Mouse (Mus musculus) cerebral cortex, adult 2 months (tissue): ENCODE data around the gene 1700019N19Rik.

Source experiments
- WGBS: fragments of 180-500 bp; shearing (Covaris S2); methylation state at CpG from one replicate; pipeline ENCODE4 v1.1.7; 2018; 5-methylcytosine and 5-hydroxymethylcytosine counted together

The 1700019N19Rik gene

DNA sequence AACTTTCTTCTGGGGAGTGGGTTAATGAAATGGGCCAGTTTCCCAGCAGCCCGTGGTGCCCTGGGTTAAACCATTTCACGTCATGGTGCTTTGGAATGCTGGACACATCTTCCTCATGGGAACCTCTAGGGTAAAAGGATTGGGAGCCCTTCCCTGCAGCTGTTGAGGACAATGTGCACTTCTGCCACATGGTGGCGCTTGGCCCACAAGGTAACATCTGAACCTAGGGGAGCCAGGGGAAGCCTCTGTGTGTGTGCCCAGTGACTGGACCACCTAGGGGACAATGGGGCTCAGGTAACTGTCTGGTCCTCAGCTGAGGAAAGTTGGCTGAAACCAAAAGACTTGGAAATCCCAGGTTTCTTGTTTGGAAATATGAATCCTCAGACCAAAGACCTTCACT lies 12.1 kb upstream of the 1700019N19Rik start:
- WGBS = 9% methylated on average over 3 of the region's 3 CpGs

DNA sequence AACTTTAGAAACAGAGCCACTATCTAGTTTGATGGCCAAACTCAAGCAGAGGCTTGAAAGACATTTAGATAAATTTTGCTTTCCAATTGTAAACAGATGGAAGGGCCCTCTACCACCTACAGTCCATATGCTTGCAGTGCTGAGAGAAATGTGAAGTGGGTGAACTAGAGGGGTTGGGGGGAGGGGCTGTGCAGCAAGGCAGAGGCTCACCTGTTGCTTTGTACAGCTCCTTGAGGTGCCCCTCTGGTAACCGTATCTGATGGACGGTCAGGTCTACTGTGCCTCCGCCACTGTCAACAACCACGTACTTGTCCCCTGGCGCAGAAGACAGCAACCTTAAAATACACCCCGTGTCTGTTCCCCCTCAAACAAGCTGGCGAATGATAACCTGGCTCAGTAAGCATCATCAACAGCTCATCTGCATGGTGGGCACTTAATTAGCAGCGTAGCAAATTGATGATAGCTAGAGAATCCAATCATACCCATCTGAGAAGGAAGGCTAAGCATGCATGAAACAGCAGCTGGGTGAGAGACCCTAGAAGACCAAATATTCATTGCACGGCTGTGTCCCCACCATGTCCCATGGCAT lies 11.0 kb upstream of the 1700019N19Rik start:
- 50% methylated on average over 9 of the region's 9 CpGs for WGBS

DNA sequence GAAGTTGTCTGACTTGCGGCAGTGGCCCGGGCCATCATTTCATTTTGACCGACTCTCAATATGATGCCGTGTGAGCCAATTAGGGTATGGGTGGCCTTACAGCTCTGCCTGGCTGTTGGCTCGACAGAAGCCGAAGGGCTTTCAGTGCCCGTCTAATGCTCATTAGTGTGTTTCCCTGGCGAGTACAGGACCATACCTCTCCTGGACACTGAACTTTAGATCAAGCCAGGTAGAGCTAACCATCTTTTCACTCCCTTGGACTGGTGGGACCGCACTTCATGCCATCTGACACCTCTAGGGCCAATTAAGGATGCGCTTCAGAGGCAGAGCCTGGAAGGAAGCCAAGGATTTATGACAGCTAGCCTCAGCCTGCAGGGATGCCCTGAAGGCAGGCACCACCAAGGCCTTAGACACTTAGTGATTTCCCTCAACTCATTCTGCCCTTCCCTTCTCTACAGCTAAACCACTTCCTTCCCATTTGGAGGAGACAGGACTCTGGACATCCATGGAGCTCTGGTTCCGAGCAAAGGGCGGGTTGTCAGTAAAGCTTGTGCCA lies 931 bp upstream of the 1700019N19Rik start:
- 73% methylated on average over 12 of the region's 12 CpGs for WGBS

DNA sequence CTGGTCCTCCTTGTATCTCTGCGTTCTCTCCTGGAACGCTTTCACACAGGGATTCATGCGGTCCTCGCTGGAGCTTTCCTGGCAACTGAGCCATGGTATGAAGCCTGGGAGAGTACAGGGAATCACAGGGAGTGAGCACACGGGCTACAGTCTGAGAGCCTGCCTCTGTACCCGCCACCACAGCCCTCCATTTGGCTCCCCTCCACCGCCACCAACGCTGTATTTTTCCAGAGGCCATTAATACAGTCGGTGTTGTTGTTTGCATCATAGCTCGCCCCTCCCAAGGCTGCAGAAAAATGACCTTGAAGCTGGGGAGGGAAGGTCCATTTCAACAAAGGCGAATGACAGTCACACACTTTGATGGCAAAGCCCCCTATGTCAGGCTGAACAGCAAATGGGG lies 5.1 kb downstream of the 1700019N19Rik start:
- WGBS = 45% methylated on average over 11 of the region's 11 CpGs

DNA sequence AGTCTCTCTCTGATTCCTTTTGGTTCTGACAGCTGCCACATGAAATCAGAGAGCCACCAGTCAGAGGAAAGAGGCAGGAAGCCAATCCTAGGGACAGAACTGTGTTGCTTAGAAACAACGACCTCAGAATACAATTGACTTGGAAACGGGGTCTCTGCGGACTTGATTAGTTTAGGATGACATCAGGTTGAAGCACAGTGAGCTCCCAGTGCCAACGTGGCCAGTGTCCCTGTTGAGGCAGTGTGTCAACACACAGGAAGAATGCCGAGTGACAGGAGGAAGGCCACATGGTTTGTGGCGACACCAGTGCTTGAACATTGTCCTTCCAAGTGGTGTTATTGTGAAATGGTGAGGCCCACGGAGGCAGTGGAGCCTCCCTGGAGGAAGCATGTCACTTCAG lies 10.3 kb downstream of the 1700019N19Rik start:
- WGBS = 47% methylated on average over 7 of the region's 7 CpGs

DNA sequence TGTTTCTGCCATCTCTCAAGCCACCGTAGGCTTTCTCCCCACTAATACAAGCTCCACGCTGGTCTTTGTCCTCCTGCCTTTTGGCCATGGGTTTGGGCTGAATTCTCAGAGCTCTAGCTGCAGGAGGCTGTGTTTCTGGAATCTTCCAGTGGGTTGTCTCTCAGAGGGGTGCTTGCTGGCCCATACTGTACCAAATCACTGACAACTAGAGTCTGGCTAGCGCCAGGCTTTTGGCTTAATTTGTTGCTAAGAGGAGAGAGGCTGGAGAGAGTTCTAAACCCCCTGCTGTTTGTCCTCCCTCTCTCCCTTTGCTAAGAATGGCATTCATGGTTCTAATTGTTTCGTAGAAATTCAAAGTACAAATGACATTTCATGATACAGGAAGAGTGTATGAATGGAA lies 12.7 kb downstream of the 1700019N19Rik start:
- 69% methylated on average over 4 of the region's 4 CpGs for WGBS

DNA sequence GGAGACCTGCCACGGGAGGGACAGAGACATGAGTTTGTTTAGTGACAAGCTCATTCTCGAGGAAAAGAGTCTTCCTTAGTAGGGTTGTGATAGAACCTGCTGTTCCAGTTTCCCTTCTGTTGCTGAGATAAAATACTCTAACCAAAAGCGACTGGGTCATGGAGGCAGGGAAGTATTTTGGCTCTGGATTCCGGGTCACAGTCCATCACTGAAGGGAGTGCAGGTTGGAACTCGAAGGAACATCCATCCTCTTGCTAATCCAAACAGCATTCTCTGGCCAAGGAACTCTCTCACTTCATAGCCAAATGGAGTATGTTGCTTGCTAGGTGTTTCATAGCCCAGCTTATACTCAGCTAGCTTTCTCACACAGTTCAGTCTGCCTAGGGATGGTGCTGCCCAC lies 17.8 kb downstream of the 1700019N19Rik start:
- WGBS = 69% methylated on average over 5 of the region's 5 CpGs

DNA sequence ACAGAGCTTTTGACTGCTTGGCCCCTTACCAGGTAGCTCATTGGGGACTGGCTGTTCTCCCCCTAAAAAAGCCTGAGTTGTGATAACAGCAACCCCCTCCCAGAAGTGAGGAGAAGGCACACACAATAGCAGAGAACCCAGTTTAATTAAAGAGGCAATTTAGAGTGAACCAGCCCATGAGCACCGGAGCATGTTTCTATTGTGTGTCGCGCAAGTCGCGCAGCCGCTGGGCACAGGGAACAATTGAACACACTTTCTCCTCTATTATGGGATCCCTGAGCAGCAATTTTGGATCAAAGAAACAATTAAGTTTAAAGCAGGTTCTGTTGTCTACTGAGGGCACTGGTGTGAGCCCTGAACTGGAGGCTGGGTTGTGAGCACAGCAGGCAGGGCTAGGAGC lies 26.9 kb downstream of the 1700019N19Rik start:
- 74% methylated on average over 6 of the region's 6 CpGs for WGBS

DNA sequence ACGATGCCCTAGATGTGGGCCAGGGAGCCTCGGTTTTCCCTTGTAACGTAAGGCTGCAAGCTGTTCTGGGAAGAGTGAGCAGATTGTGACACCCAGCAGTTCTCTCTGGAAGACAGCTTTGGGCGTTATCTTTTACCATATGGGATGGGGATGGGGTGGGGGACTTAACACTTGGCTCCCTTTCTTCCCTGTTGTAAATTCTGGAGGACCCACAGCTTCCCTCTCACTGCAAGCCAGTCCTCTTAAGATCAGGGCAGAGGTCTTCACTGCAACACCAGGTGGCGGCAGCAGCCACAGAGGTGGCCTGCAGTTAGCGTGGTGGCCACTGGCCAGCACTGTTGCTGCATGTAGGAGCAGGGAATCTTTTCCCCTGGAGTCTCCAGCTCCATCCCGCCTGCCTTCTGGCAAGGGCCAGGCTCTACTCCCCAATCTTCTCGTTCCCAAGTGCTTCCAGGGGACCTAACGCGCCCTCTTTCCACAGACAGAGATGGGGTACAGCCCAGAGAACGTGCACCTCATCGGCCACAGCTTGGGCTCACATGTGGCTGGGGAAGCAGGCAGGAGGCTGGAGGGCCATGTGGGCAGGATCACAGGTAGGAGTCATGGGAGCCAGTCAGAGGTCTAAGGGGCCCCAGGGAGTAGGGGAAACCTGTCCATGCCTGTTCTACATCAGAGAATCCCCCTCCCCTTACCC lies 31.3 kb downstream of the 1700019N19Rik start:
- 14% methylated on average over 12 of the region's 12 CpGs for WGBS

DNA sequence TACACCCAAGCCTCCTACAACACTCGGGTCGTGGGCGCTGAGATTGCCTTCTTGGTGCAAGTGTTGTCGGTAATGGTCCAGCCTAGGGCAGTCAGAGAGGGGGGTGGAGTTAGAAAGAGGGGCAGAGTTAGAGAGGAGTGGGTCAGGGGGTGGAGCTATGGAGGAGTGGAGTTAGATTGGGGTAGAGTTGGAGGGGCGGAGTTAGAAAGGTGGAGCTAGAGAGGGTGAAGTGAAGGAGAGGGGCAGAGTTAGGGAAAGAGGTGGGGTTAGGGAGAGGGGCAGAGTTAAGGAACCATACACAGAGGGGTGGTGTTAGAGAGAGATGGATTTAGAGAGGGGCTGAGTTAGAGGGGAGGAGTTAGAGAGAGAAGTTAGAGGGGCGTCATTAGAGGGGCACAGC lies 31.9 kb downstream of the 1700019N19Rik start:
- 31% methylated on average over 6 of the region's 6 CpGs for WGBS

DNA sequence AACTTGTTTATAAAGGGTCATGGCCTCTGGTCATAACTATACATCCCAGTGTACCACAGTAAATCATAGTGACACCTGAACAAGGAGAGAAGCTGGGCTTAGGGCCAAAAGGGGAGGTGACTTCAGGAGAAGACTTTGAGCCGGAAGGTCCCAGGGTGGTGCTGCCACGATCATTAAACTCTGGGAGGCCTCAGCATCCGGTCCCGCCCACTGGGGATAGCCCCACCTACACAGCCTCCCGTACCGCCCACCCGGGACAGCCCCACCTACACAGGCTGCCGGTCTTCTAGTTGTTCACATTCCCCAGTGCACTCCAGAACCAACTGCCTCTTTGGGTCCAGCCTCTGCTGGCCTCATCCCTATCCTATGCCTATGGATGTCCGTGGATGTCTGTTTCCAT lies 34.8 kb downstream of the 1700019N19Rik start, which contains the start of gene Pnliprp2:
Gene Pnliprp2 (plus strand): TSS at position 297 of the 400 bp plus-strand sequence.
- 74% methylated on average over 9 of the region's 9 CpGs for WGBS

DNA sequence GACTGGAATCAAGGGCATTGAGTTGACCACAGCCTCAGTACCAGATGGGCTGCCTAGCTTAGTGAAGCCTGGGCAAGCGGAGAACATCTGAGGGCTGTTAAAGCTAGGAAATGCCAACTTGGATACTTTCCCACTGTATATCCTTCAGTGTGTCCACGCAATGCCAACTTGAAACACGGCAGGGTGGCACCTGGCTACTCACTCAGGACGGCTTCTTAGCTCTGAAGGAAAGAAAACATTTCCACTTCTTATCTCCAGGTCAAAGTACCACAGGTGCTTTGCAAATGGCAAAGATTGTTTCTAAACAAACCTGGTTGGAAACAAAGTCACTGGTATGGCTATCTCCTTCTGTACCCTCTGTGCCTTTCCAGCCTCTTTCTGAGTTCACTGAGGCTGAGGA lies 35.4 kb downstream of the 1700019N19Rik start:
- WGBS = 90% methylated on average over 4 of the region's 4 CpGs

DNA sequence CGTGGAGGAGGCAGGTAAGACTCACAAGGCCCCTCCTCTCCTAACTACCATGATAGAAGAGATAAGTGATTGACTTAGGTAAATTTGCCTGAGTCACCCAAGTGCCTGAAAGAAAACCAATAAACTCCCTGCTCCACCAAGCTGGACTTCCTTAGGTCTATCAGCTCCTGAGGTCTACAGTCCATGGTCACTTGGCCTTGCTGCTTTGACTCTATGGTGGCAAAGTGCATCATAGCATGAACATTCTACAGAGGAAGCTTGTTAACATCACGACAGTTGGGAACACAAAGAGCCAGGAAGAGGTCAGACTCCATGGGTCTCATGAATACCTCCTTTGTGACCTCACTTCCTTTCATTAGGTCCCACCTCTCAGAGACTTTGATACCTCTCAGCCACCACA lies 42.8 kb downstream of the 1700019N19Rik start:
- 72% methylated on average over 2 of the region's 2 CpGs for WGBS

DNA sequence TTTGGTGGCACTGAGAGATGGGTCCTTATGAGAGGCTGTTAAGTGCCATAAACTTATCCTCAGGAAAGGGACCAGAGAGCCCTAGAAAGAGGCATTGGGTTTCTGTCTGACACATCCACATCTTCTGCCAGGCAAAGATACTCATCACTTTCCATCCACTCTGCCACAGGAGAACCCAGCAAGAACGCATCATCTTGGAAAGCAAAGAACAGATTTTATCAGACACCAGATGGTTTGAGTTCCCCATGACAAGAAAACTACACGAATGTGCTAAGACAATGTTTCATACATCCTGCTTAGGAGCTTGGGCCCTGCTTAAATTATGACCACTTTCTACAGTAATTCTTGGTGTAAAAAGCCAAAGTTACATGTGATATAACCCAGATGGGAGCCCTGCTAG lies 43.4 kb downstream of the 1700019N19Rik start:
- 55% methylated on average over 2 of the region's 2 CpGs for WGBS

DNA sequence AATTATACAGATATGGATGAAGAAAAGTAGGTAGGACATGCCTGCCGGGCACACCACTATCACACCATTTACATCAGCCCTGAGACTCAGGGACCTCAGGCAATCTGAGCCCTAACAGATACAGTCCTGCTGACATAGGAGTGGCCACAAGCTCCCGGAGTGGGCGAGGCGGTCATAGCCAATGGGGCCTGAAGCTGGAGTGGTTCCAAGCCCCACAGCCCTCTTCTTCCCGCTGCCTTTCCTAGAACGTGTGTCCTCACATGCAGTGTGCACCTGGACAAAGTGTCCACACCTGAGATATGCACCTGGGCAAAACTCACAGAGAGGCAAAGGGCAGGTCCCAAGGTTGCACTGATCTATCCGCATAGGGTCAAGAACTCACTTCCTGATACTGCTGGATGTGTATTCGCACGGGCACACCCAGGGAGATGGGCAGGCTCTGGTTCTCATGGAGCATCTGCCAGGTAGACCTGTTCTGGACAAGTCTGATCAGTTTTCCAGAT lies 46.7 kb downstream of the 1700019N19Rik start:
- 91% methylated on average over 9 of the region's 9 CpGs for WGBS

DNA sequence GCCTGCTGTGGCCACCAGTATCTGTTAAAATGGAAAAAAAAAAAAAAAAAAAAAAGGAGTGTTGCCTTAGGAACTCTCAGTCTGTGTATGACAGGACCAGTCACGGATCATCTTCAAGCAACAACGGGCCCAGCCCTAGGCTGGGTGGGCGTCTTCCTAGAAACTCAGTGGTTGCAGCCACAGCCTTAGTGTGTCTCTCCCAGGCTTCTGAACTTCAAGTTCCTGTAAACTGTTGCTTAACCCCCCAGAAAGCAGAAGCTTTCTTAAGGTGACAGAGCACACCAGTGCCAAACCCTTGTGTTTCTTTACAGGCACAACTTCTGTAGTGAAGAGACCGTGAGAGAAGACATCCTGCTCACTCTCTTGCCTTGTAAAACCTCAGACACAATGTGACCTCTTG lies 50.5 kb downstream of the 1700019N19Rik start:
- 72% methylated on average over 4 of the region's 4 CpGs for WGBS

DNA sequence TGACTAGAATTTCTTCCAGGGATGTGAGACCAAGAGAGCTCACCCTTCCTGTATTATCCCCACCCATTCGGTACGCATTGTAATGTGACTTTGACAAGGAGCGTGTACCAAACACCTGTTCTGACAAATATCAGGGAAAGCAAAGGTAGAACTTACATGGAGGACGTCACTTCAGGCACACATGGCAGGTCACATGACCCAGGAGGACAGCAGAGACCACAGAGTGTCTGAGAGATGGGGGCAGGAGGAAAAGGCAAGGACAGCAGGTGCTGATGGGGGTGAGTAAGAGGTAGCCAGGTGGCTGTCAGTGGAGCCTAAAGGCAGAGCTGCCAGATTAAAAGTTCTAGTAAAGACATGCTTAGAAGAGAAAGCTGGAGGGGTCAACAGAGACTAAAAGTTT lies 51.5 kb downstream of the 1700019N19Rik start:
- WGBS = 95% methylated on average over 4 of the region's 4 CpGs

DNA sequence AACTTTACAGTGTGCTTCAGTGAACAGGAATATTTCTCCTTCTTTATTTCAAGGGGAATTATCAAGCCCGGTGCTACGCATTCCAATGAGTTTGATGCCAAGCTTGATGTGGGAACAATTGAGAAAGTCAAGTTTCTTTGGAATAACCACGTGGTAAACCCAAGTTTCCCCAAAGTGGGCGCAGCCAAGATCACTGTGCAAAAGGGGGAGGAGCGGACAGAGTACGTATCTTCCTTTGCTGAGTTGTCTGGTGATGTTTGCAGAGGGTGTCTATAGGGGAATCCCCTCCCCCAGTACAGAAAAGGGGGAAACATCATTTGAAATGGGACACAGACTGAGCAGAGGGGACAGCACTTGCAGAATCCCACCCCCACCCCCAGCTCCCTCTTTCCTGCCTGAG lies 53.2 kb downstream of the 1700019N19Rik start:
- 60% methylated on average over 6 of the region's 6 CpGs for WGBS

DNA sequence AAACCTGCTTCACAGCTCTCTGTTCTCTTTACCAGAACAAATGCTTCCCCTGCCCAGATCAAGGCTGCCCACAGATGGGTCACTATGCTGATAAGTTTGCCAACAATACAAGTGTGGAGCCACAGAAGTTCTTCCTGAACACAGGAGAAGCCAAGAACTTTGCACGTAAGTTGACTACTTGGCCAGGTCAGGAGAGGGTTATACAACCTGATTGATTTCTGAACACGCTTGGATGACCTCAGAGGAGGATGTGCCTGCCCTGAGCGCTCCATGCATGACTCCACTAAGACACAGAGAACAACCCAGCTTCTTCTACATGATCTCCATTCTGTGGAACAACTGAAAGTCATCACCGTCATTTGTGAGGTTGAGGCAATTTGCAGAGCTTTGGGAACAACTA lies 56.1 kb downstream of the 1700019N19Rik start:
- WGBS = 88% methylated on average over 4 of the region's 4 CpGs
